Mouse (Mus musculus) splenic B cell, adult 2 months (primary cell): Measurements from ENCODE around the gene C1qtnf6.
A peak's percentile ranks its signal among the peaks of the same experiment; 100 is the strongest.

Experiments
- DNase-seq: peaks from one replicate; pipeline ENCODE4 v3.0.0-alpha.2; 2011; ENCODE audit warnings: low read depth, low spot score
- H3K27me3 ChIP-seq: 2 replicates; pipeline ENCODE4 v1.6.1; 2012; ENCODE audit warnings: mild to moderate bottlenecking, low read length, moderate library complexity, mixed read lengths; ENCODE audit not compliant: control insufficient read depth, poor library complexity, insufficient read depth, severe bottlenecking
- H3K36me3 ChIP-seq: 2 replicates; pipeline ENCODE4 v1.6.1; 2012; ENCODE audit warnings: mild to moderate bottlenecking, low read length, moderate library complexity, mixed read lengths; ENCODE audit not compliant: control insufficient read depth, poor library complexity, insufficient read depth, severe bottlenecking

Gene C1qtnf6

GRCm38 (mm10) chr15:78532566-78533345, 1.5 kb upstream of the C1qtnf6 start:
- DNase-seq, result no peak
- Histone ChIP-seq H3K27me3 (no peaks in the 10 kb centered on the region), H3K36me3 (no peaks in the 10 kb centered on the region)

GRCm38 (mm10) chr15:78531901-78532469, 769 bp upstream of the C1qtnf6 start:
- DNase-seq, result peak; percentile 97
- Histone ChIP-seq H3K27me3 (no peaks in the 10 kb centered on the region), H3K36me3 (no peaks in the 10 kb centered on the region)

- no peak for DNase-seq
- H3K36me3 ChIP-seq, result no peaks in the 10 kb centered on the region
- H3K27me3 ChIP-seq, result no peaks in the 10 kb centered on the region
Observed at GRCm38 (mm10) chr15:78531451-78531720, 170 bp upstream of the C1qtnf6 start.

- Histone ChIP-seq H3K36me3 (no peaks in the 10 kb centered on the region), H3K27me3 (no peaks in the 10 kb centered on the region)
- DNase-seq, result no peak
Observed at GRCm38 (mm10) chr15:78530141-78530540, 1.1 kb downstream of the C1qtnf6 start.

- H3K36me3 ChIP-seq, result no peaks in the 10 kb centered on the region
- DNase-seq, result no peak
- H3K27me3 ChIP-seq, result no peaks in the 10 kb centered on the region
Observed at GRCm38 (mm10) chr15:78529428-78529990, 1.7 kb downstream of the C1qtnf6 start.

GRCm38 (mm10) chr15:78528726-78529411, 2.3 kb downstream of the C1qtnf6 start:
- Histone ChIP-seq H3K36me3 (no peaks in the 10 kb centered on the region), H3K27me3 (no peaks in the 10 kb centered on the region)
- peak; percentile 43 for DNase-seq

- Histone ChIP-seq H3K27me3 (no peaks in the 10 kb centered on the region), H3K36me3 (no peaks in the 10 kb centered on the region)
- DNase-seq, result peak; percentile 70
Observed at GRCm38 (mm10) chr15:78527973-78528372, 3.2 kb downstream of the C1qtnf6 start.

- Histone ChIP-seq H3K36me3 (no peaks in the 10 kb centered on the region), H3K27me3 (no peaks in the 10 kb centered on the region)
- no peak for DNase-seq
Observed at GRCm38 (mm10) chr15:78524163-78524562, 7.1 kb downstream of the C1qtnf6 start.

- DNase-seq, result no peak
Observed at GRCm38 (mm10) chr15:78521892-78522291, 9.3 kb downstream of the C1qtnf6 start.

GRCm38 (mm10) chr15:78521331-78521730, 9.9 kb downstream of the C1qtnf6 start:
- no peak for DNase-seq
- Histone ChIP-seq H3K36me3 (no peaks in the 10 kb centered on the region), H3K27me3 (no peaks in the 10 kb centered on the region)

More at GRCm38 (mm10) chr15:78521892-78522291, 9.3 kb downstream of the C1qtnf6 start:
- Histone ChIP-seq H3K27me3 (no peaks in the 10 kb centered on the region), H3K36me3 (no peaks in the 10 kb centered on the region)

GRCm38 (mm10) chr15:78520112-78520715, 11.0 kb downstream of the C1qtnf6 start:
- DNase-seq, result no peak
- Histone ChIP-seq H3K36me3 (no peaks in the 10 kb centered on the region), H3K27me3 (no peaks in the 10 kb centered on the region)

- no peak for DNase-seq
- H3K36me3 ChIP-seq, result no peaks in the 10 kb centered on the region
Observed at GRCm38 (mm10) chr15:78518221-78518620, 13.0 kb downstream of the C1qtnf6 start.

GRCm38 (mm10) chr15:78515759-78516158, 15.5 kb downstream of the C1qtnf6 start:
- no peaks in the 10 kb centered on the region for H3K27me3 ChIP-seq
- no peak for DNase-seq
- no peaks in the 10 kb centered on the region for H3K36me3 ChIP-seq

More at GRCm38 (mm10) chr15:78518221-78518620, 13.0 kb downstream of the C1qtnf6 start:
- no peaks in the 10 kb centered on the region for H3K27me3 ChIP-seq

- Histone ChIP-seq H3K36me3 (no peaks in the 10 kb centered on the region), H3K27me3 (no peaks in the 10 kb centered on the region)
- DNase-seq, result peak; percentile 84
Observed at GRCm38 (mm10) chr15:78514393-78515146, 16.6 kb downstream of the C1qtnf6 start.
